Mouse (Mus musculus) ES-Bruce4 (cell line): ENCODE measurements around the gene Hmgb2.

Experiments used
- CTCF ChIP-seq: IDR thresholded peaks from one replicate; pipeline ENCODE4 v1.8.1; 2011; ENCODE audit warnings: low read depth, low read length
- EP300 ChIP-seq: IDR thresholded peaks from 2 replicates; pipeline ENCODE4 v1.6.1; 2011; ENCODE audit warnings: low read depth, low read length; ENCODE audit not compliant: insufficient read depth
- POLR2A ChIP-seq: IDR thresholded peaks from one replicate; pipeline ENCODE4 v1.8.1; 2011; ENCODE audit warnings: low read length; ENCODE audit not compliant: insufficient read depth

GRCm38 (mm10) chr8:57541405-57541804, 29.7 kb downstream of the Hmgb2 start:
- no peak for TF ChIP-seq CTCF
- TF ChIP-seq EP300: no peak
- no peak for TF ChIP-seq POLR2A
